Mouse (Mus musculus): ENCODE results near the gene Syne1. TPM values are rescaled to one million over a fixed set of nuclear protein-coding genes. Genes with fewer than 3 reads are reported as not detected.
A peak's percentile ranks its signal among the peaks of the same experiment; 100 is the strongest.

Syne1 gene
- polyA plus RNA-seq, 1 experiment, result 38.7 TPM

DNA sequence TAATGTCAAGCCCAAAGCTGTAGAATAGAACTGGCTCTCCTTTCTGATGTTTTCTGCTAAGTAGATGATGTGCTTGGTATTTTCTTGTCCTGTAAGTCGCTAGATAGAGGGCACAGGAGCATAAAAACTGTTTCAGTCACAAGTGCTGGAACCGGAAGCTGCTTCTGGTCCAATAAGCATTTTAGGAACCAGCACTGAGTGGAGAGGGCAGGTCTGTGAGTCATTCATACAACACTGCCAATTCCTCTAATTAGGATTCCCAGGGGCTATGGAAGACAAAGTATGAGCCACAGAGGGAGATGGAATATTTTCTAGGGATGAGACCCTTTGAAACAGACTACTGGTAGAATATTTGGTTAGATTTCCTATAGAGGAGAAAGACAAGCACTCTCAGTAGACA, 53.4 kb downstream of the Syne1 start:
- H3K27ac ChIP-seq (ENCODE audit: insufficient read depth, low read length), result peak overlapping the region; percentile 77
- no peak overlapping the region for H3K4me3 ChIP-seq (ENCODE audit: insufficient read depth, low read length)
- TF ChIP-seq POLR2A (IDR thresholded peaks at IDR 0.05; ENCODE audit: low read depth, low read length) (no peak), CTCF (IDR thresholded peaks at IDR 0.05; ENCODE audit: borderline replicate concordance, insufficient read depth, low read length) (no peak)
- peaks cover 2% of the 10 kb centered on the region; the same call in 1 of the 2 replicates for H3K4me1 ChIP-seq (ENCODE audit: control insufficient read depth, insufficient read depth, low read length)

DNA sequence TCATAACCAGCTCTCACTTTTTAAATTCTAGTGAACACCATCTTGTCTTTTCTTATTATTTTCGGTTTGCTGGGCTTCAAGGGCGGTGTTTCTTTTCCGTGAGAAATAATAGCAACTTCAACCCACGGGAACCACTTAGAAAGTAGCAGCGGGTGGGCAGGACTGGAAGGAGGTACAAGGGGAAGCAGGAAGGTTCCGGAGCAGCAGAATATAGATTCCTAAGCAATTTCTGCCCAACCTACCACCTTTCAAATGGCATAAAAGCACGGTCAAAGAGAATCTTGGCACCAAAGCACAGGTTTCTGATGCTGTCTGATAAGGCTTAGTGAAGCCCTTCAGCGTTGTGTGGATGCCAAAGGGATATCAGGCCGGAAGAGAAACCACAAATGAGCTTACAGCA, 60.2 kb downstream of the Syne1 start:
- Histone ChIP-seq H3K4me1 (ENCODE audit: control insufficient read depth, insufficient read depth, low read length) (no peaks in the 10 kb centered on the region), H3K27ac (ENCODE audit: insufficient read depth, low read length) (no peak overlapping the region), H3K4me3 (ENCODE audit: insufficient read depth, low read length) (no peak overlapping the region)
- no peak for TF ChIP-seq CTCF (IDR thresholded peaks at IDR 0.05; ENCODE audit: borderline replicate concordance, insufficient read depth, low read length)
- TF ChIP-seq POLR2A (IDR thresholded peaks at IDR 0.05; ENCODE audit: low read depth, low read length), result no peak

DNA sequence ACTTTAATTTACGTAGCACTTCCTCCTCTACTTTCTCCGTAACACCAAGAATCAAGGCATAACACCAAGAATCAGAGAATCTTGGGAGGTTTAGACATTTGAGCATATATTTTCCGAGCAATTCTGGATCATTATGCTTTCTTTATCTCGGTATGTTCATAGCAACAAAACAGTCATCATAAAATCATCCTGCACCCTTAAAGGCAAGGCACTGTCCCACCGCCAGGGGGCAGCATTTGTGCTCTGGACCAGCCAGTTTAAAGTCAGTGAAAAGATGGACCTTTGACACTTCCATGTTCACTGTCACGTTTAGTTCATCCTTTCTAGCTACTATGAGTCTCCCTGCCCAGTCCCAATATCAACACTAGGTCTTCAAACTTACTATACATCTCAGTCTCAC, 61.3 kb downstream of the Syne1 start:
- TF ChIP-seq CTCF (IDR thresholded peaks at IDR 0.05; ENCODE audit: borderline replicate concordance, insufficient read depth, low read length) (peak; percentile 25; the same call in 1 of the 2 replicates), POLR2A (IDR thresholded peaks at IDR 0.05; ENCODE audit: low read depth, low read length) (no peak)
- Histone ChIP-seq H3K27ac (ENCODE audit: insufficient read depth, low read length) (no peak overlapping the region), H3K4me1 (ENCODE audit: control insufficient read depth, insufficient read depth, low read length) (no peaks in the 10 kb centered on the region), H3K4me3 (ENCODE audit: insufficient read depth, low read length) (no peak overlapping the region)

DNA sequence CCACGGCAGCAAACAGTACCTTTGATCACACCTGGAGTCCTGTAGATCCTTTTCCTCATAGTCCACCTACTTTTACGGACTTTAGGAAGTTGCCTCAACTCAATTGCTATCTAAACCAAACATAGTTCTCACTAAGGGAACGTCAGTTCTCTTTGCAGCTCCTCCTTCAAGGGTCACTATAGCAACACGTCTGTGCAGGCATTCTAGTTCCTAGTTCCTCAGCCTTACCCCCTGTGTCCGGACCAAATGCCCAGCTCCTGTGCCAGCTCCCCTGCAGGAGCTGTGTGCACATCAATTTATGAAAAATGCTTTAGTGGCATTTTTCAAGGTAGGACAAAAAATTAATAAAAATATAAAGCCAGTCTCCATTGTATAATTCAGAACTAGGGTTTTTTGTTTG, 63.2 kb downstream of the Syne1 start:
- Histone ChIP-seq H3K4me3 (ENCODE audit: insufficient read depth, low read length) (no peak overlapping the region), H3K4me1 (ENCODE audit: control insufficient read depth, insufficient read depth, low read length) (peaks cover 7% of the 10 kb centered on the region), H3K27ac (ENCODE audit: insufficient read depth, low read length) (no peak overlapping the region)
- TF ChIP-seq CTCF (IDR thresholded peaks at IDR 0.05; ENCODE audit: borderline replicate concordance, insufficient read depth, low read length) (no peak), POLR2A (IDR thresholded peaks at IDR 0.05; ENCODE audit: low read depth, low read length) (no peak)

DNA sequence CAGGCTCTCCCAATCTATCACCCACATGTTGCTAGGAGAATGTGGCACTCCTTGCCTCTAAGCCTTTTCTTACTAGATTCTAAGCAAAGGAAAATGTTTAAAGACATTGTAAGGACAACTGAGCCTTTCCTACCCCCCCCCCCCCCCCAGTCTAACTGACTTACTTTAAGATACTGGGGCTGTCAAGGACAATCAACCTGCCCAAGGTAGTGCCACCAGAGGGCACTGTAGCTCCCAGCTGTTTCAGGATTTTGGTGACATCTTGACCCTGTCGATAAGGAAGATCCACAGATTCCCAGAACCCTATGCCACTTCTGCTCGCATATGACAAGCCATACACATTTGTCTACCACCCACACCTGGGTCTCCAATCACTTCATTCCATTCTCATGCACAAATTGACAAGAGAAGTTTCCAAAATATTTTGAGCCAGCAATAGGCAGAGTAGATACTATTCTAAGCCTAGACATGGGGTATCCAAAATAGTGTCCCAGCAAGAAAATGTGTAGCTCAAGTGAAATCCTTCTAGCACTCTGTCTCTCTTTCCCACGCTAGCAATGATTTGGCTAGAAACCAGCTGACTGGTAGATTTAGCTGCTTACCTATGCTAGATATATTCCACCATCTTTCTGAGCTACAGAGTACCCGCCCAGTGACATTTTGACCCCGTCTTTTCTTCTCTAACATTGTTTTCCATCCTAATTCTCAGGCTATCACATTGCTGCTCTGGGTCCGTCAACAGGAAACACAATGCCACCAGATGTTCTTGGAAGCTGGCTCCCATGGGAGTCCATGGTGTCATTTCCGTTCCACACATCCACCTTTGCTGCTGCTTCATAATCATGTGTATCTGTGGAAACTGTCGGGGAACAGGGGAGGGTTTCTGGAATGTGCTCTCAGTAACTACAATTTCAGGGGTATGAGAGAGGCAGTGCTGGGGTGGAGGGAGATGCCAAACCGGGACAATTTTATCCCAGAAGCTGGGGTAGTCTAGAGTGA, 70.4 kb downstream of the Syne1 start:
- Histone ChIP-seq H3K27ac (ENCODE audit: insufficient read depth, low read length) (no peak overlapping the region), H3K4me3 (ENCODE audit: insufficient read depth, low read length) (no peak overlapping the region), H3K4me1 (ENCODE audit: control insufficient read depth, insufficient read depth, low read length) (peaks cover 8% of the 10 kb centered on the region)
- TF ChIP-seq POLR2A (IDR thresholded peaks at IDR 0.05; ENCODE audit: low read depth, low read length), result no peak
- TF ChIP-seq CTCF (IDR thresholded peaks at IDR 0.05; ENCODE audit: borderline replicate concordance, insufficient read depth, low read length), result no peak

- no peak overlapping the region for H3K27ac ChIP-seq (ENCODE audit: insufficient read depth, low read length)
- H3K4me1 ChIP-seq (ENCODE audit: control insufficient read depth, insufficient read depth, low read length), result peaks cover 8% of the 10 kb centered on the region
- no peak for TF ChIP-seq POLR2A (IDR thresholded peaks at IDR 0.05; ENCODE audit: low read depth, low read length)
- TF ChIP-seq CTCF (IDR thresholded peaks at IDR 0.05; ENCODE audit: borderline replicate concordance, insufficient read depth, low read length), result peak; percentile 65; the same call in 1 of the 2 replicates
- no peak overlapping the region for H3K4me3 ChIP-seq (ENCODE audit: insufficient read depth, low read length)
Observed at GRCm38 (mm10) chr10:5480097-5480496, 71.2 kb downstream of the Syne1 start.

DNA sequence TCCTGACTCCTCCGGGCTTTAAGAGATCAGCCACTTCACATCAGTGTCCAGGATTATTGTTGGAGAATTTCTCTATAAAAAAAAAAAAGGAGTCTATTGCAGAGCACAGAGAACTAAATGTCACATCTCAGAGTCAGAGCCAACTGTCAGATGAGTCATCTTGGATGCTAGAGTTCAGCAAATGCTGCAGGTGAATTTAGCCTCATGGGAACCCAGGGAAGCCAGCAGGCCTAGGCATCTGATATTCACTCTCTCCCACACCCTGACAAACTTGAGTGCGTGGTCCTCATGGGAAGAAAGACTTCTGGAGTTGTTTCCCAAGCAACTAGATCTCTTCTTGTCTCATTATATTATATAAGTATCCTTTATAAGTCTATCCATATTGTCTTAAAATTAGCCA, 82.6 kb downstream of the Syne1 start:
- Histone ChIP-seq H3K4me1 (ENCODE audit: control insufficient read depth, insufficient read depth, low read length) (no peaks in the 10 kb centered on the region), H3K27ac (ENCODE audit: insufficient read depth, low read length) (no peak overlapping the region), H3K4me3 (ENCODE audit: insufficient read depth, low read length) (no peak overlapping the region)
- TF ChIP-seq POLR2A (IDR thresholded peaks at IDR 0.05; ENCODE audit: low read depth, low read length) (no peak), CTCF (IDR thresholded peaks at IDR 0.05; ENCODE audit: borderline replicate concordance, insufficient read depth, low read length) (no peak)

DNA sequence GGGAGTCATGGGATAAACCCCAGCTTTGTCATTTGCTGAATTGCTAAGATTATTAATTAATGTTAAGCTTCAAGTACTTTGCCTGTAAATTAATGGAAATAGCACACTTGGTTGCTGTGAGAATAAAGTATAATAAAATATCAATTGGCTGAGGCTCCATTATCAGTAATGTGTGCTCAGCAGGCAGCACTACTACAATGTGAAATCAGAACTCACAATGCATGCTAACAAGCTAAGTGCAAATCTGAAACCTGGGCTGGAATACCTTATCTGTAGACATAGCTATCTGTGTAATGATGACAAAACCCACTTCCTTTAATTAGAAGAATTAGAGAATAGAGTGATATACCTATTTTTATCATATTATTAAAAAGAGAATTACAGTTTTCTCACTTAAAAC, 97.5 kb downstream of the Syne1 start:
- no peak for TF ChIP-seq CTCF (IDR thresholded peaks at IDR 0.05; ENCODE audit: borderline replicate concordance, insufficient read depth, low read length)
- no peak for TF ChIP-seq POLR2A (IDR thresholded peaks at IDR 0.05; ENCODE audit: low read depth, low read length)
- no peaks in the 10 kb centered on the region for H3K4me1 ChIP-seq (ENCODE audit: control insufficient read depth, insufficient read depth, low read length)
- no peak overlapping the region for H3K27ac ChIP-seq (ENCODE audit: insufficient read depth, low read length)
- H3K4me3 ChIP-seq (ENCODE audit: insufficient read depth, low read length), result no peak overlapping the region

DNA sequence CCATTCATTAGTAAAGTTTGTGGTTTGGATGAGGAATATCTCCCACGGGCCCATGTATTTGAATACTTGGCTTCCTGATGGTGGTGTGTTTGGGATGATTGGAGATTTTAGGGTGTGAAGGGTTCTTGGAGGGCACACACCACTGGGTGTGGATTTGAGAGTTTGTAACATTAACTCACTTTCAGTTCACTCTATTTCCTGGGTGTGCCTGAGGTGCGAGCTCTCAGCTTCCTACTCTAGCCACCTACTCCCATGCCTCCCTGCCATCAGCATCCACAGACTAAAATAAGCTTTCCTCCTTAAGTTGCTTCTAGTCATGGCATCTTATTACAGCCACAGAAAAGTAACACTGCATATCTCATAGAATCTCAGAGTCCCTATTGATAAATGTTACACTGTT, 101.3 kb downstream of the Syne1 start:
- H3K27ac ChIP-seq (ENCODE audit: insufficient read depth, low read length), result no peak overlapping the region
- no peak overlapping the region for H3K4me3 ChIP-seq (ENCODE audit: insufficient read depth, low read length)
- no peaks in the 10 kb centered on the region for H3K4me1 ChIP-seq (ENCODE audit: control insufficient read depth, insufficient read depth, low read length)
- TF ChIP-seq CTCF (IDR thresholded peaks at IDR 0.05; ENCODE audit: borderline replicate concordance, insufficient read depth, low read length) (no peak), POLR2A (IDR thresholded peaks at IDR 0.05; ENCODE audit: low read depth, low read length) (no peak)
